Mouse (Mus musculus) hindbrain, postnatal 0 days (tissue): ENCODE data around the gene Mex3d. TPM values are rescaled to one million over a fixed set of nuclear protein-coding genes. Genes with fewer than 3 reads are reported as not detected.

Source experiments
- ATAC-seq: fragments of 200-750 bp; cut with Nextera tagmentation; 2 replicates; pipeline ENCODE4 v1.8.0; 2017; ENCODE audit warnings: mild to moderate bottlenecking, moderate TSS enrichment, moderate library complexity
- DNase-seq: peaks from one replicate; pipeline ENCODE4 v3.0.0-alpha.2; 2015; ENCODE audit warnings: low spot score
- H3K27ac ChIP-seq: fragments of 300-500 bp; sonication (generic); 2 replicates; pipeline ENCODE4 v1.5.1; 2014; ENCODE audit warnings: mild to moderate bottlenecking
- H3K27me3 ChIP-seq: fragments of 300-500 bp; sonication (generic); 2 replicates; pipeline ENCODE4 v1.6.1; 2014; ENCODE audit warnings: low read length, mixed read lengths; ENCODE audit not compliant: insufficient read depth
- H3K36me3 ChIP-seq: fragments of 300-500 bp; sonication (generic); 2 replicates; pipeline ENCODE4 v1.6.1; 2014; ENCODE audit warnings: low read length, mixed read lengths; ENCODE audit not compliant: insufficient read depth
- H3K4me1 ChIP-seq: fragments of 300-500 bp; sonication (generic); 2 replicates; pipeline ENCODE4 v1.6.1; 2014; ENCODE audit warnings: antibody characterized with exemption, low read length, mixed read lengths; ENCODE audit not compliant: insufficient read depth
- H3K4me2 ChIP-seq: fragments of 300-500 bp; sonication (generic); 2 replicates; pipeline ENCODE4 v1.6.1; 2014; ENCODE audit warnings: low read depth, mild to moderate bottlenecking, low read length, moderate library complexity, mixed read lengths
- H3K4me3 ChIP-seq: fragments of 300-500 bp; sonication (generic); 2 replicates; pipeline ENCODE4 v1.5.1; 2014; ENCODE audit warnings: low read length
- H3K9ac ChIP-seq: fragments of 300-500 bp; sonication (generic); replicated peaks from 2 replicates; pipeline ENCODE4 v1.6.1; 2014; ENCODE audit warnings: mild to moderate bottlenecking, low read length, moderate library complexity, mixed read lengths
- H3K9me3 ChIP-seq: fragments of 300-500 bp; sonication (generic); 2 replicates; pipeline ENCODE4 v1.6.1; 2016; ENCODE audit warnings: low read length, mixed read lengths
- CTCF ChIP-seq: IDR thresholded peaks from 2 replicates; pipeline ENCODE4 v1.5.1; 2016; ENCODE audit warnings: antibody characterized with exemption, control low read depth, low read depth
- whole genome bisulfite sequencing: fragments of 180-500 bp; shearing (Covaris S2); extraction: QIAGEN DNeasy Blood & Tissue Kit; methylation state at CpG from one replicate; pipeline ENCODE4 v1.1.7; 2014; 5-methylcytosine and 5-hydroxymethylcytosine counted together
- microRNA-seq, 2 experiments: library from miRNA; unstranded; fragments of <30 nt; microRNA quantifications; one replicate each; pipeline ENCODE4; 2016
- polyA plus RNA-seq: library from polyadenylated mRNA; unstranded; fragments of >200 nt; fragmentation: Nextera tagmentation; extraction: Ambion mirVana; gene quantifications from 2 replicates; pipeline ENCODE4 v1.2.1, GENCODE M21; 2015
- total RNA-seq: library from RNA; depleted of rRNA; stranded (reverse); fragments of >200 nt; gene quantifications from 2 replicates; pipeline ENCODE4 v1.2.3, GENCODE M21; 2014; rRNA removed

The Mex3d gene
- total and polyA plus RNA-seq, 2 experiments from 2014 or later: 14.2 to 129 TPM

DNA sequence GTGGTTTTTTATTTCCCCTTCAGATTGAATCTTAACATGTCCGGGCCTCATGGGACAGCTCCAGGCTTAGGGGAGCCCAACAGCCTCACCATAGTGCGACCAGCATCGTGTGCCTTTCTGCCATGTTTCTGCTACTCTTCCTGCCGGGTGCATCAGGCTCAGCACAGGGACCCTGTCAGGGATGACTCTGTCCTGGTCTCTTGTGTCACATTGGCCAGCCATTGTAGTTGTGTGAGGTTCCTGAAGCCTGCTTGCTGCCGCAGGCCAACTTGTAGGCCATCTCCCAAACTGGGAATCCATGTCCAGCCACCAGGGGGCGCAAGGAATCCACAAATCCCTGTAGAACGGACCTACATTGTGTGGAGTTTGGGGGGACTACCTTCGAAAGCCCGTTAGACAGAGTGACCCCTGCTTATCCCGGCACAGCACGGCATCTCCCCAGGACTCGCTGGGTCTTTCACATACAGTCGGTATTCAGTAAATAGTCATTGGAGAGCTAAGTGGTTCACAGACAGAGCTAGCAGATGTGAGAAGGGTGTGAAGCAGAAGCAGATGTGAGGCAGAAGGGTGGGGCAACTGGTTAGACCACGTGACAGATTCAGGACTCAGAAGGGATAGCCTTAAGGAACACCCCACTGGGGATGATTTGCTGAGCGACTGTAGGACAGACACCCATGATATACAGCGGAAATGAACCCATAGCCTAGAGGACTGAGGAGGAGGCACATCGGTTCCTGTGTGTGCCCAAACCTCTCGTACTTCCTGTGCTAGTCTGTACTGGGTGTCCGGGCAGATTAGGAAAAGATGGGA is 47.3 kb downstream of the Mex3d start:
- H3K4me2 ChIP-seq: no peak overlapping the region
- H3K27me3 ChIP-seq: peaks cover 48% of the 10 kb centered on the region

GRCm38 (mm10) chr10:80336263-80336662 is 51.2 kb downstream of the Mex3d start:
- no peak for DNase-seq

More for the DNA sequence above, 47.3 kb downstream of the Mex3d start:
- peak; percentile 55; the same call in 1 of the 2 replicates for ATAC-seq
- Histone ChIP-seq H3K4me1 (peaks cover 7% of the 10 kb centered on the region; the same call in 1 of the 2 replicates), H3K9ac (no peak overlapping the region), H3K27ac (no peak overlapping the region), H3K9me3 (no peaks in the 10 kb centered on the region), H3K36me3 (no peaks in the 10 kb centered on the region), H3K4me3 (no peak overlapping the region)
- WGBS: 23% methylated on average over 19 of the region's 19 CpGs
- DNase-seq: peak; percentile 90
- TF ChIP-seq CTCF: peak; percentile 97

DNA sequence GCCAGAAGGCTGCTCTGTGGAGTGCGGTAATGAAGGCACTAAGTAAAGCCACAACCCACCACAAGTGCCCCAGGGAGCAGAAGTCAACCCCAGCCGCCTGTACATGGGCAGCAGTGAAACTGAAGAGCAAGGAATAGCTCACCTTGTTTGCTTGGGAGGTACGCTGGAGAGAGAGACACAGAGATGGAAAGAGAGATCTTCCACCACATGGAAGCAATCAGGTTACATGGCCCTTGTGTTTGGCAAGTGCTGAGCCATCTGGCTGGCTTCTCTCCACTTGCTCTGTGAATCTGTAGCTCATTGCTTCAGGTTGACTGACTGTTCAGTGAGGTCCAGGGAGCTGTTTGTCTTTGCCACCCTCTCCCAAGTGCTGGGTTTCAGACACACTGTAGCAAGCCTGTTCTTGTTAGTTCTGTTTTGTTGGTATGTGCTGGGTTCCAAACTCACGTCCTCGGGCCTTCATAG is 54.9 kb downstream of the Mex3d start:
- Histone ChIP-seq H3K9ac (no peak overlapping the region), H3K4me1 (peaks cover 6% of the 10 kb centered on the region)
- WGBS: 72% methylated on average over 5 of the region's 5 CpGs

More at GRCm38 (mm10) chr10:80336263-80336662, 51.2 kb downstream of the Mex3d start:
- Histone ChIP-seq H3K9ac (no peak overlapping the region), H3K4me3 (no peak overlapping the region), H3K27ac (no peak overlapping the region), H3K27me3 (peaks cover 11% of the 10 kb centered on the region), H3K4me1 (no peaks in the 10 kb centered on the region), H3K4me2 (no peak overlapping the region), H3K9me3 (no peaks in the 10 kb centered on the region), H3K36me3 (no peaks in the 10 kb centered on the region)
- no peak for TF ChIP-seq CTCF
- ATAC-seq: no peak
- 91% methylated on average over 12 of the region's 12 CpGs for WGBS

DNA sequence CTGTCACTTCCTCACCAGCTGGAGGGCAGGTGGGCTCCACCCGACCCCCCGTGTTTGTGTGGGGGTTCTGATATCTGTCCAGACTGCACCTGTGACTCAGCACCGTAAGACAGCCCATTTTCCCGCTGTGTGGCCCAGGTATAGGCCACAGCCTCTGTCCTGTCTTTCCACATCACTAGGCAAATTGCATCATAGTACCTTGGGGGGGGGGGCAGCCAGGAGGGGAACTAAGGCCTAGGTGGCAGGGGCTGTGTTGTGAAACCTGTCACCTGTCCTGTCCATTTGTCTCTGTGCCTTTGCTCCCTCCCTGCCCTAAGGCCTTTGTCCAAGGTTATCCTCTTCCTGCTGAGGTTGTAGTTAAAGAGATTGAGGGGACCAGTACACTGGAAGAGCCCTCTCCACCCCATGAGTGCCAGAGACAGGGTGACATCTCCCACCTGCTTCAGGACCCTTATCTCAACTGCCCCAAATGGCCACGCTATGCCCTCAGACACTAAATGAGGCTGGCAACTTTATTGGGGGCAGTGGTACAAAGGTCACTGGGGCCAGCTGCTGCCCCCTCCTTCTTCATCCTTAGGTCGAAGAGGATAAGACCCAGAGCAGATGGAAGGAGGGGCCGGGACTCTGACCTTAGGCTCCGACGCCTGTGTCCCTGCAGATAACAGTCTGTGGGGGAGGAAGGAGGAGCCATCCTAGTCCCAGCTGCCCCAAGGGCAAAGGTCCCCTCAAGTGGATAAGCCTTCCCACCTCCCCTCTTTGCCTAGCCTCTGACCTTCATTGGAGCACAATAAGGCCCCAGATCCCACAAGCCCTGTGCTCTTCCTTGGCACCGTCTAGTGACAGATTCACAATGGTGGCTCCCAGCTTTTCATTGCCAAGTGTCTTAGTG is 55.6 kb downstream of the Mex3d start:
- DNase-seq: peak; percentile 44

More for the DNA sequence above, 54.9 kb downstream of the Mex3d start:
- no peak overlapping the region for H3K4me2 ChIP-seq
- no peaks in the 10 kb centered on the region for H3K27me3 ChIP-seq
- DNase-seq (peak; percentile 54), ATAC-seq (no peak)
- no peak overlapping the region for H3K4me3 ChIP-seq
- H3K36me3 ChIP-seq: no peaks in the 10 kb centered on the region
- peak overlapping the region; percentile 68; the same call in 1 of the 2 replicates for H3K27ac ChIP-seq
- H3K9me3 ChIP-seq: no peaks in the 10 kb centered on the region
- no peak for TF ChIP-seq CTCF

DNA sequence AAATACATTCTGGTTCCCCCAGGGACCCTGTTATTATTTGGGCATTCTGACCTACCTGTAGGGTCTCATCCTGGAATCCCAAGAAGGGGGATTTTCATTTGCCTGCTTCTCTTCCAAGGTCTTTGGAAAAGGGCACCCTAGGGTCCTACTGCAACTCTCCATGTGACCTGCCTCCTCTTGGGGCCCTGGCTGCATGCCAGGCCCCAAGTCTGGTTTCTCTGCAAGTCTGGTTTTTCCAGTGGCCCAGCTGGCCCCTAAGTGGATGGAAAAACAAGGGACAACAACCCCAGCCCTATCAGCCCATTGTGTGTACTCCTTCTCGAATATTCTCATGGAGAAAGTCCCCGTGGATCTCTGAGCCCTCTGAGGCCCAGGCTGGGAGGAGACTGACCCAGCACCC is 56.6 kb downstream of the Mex3d start:
- 72% methylated on average over 2 of the region's 2 CpGs for WGBS
- peak overlapping the region; percentile 74 for H3K4me2 ChIP-seq

More for the DNA sequence above, 55.6 kb downstream of the Mex3d start:
- no peak for ATAC-seq
- Histone ChIP-seq H3K27me3 (no peaks in the 10 kb centered on the region), H3K9me3 (no peaks in the 10 kb centered on the region), H3K4me3 (no peak overlapping the region), H3K4me1 (peaks cover 6% of the 10 kb centered on the region), H3K36me3 (no peaks in the 10 kb centered on the region), H3K27ac (peak overlapping the region; percentile 68; the same call in 1 of the 2 replicates), H3K9ac (no peak overlapping the region), H3K4me2 (no peak overlapping the region)
- 61% methylated on average over 10 of the region's 10 CpGs for WGBS
- TF ChIP-seq CTCF: no peak

More for the DNA sequence above, 56.6 kb downstream of the Mex3d start:
- TF ChIP-seq CTCF: no peak
- no peak overlapping the region for H3K27ac ChIP-seq
- DNase-seq: no peak
- no peaks in the 10 kb centered on the region for H3K36me3 ChIP-seq
- H3K4me3 ChIP-seq: no peak overlapping the region
- H3K9me3 ChIP-seq: no peaks in the 10 kb centered on the region
- H3K4me1 ChIP-seq: peaks cover 6% of the 10 kb centered on the region
- H3K9ac ChIP-seq: no peak overlapping the region
- H3K27me3 ChIP-seq: no peaks in the 10 kb centered on the region
- no peak for ATAC-seq

Small RNA genes within 50 kb of the gene (microRNA-seq; reads per million reads assigned to microRNA genes)
- 0 reads per million in 2 experiments for gene Gm22721

Other genes starting within 250 kb of the Mex3d start
- 273 and 303 TPM in 2 replicates for gene Atp5d, start 249.0 kb downstream of the Mex3d start, total RNA-seq
- 733 and 736 TPM in 2 replicates for gene Atp5d, start 249.0 kb downstream of the Mex3d start, polyA plus RNA-seq
- 270 and 288 TPM in 2 replicates for gene Cbarp, start 246.8 kb downstream of the Mex3d start, total RNA-seq
- gene Cbarp, start 246.8 kb downstream of the Mex3d start, polyA plus RNA-seq: 95.5 and 106 TPM in 2 replicates
- 146 and 172 TPM in 2 replicates for gene Midn, start 239.4 kb downstream of the Mex3d start, total RNA-seq
- gene Midn, start 239.4 kb downstream of the Mex3d start, polyA plus RNA-seq: 14.7 and 15.8 TPM in 2 replicates
- gene Cirbp, start 221.7 kb downstream of the Mex3d start, total RNA-seq: 257 and 261 TPM in 2 replicates
- gene Cirbp, start 221.7 kb downstream of the Mex3d start, polyA plus RNA-seq: 730 and 732 TPM in 2 replicates
- 2.6 and 3.2 TPM in 2 replicates for gene 1600002K03Rik, start 214.7 kb downstream of the Mex3d start, total RNA-seq
- 4.3 and 4.4 TPM in 2 replicates for gene 1600002K03Rik, start 214.7 kb downstream of the Mex3d start, polyA plus RNA-seq
- gene Efna2, start 208.2 kb downstream of the Mex3d start, total RNA-seq: 24.0 and 32.8 TPM in 2 replicates
- gene Efna2, start 208.2 kb downstream of the Mex3d start, polyA plus RNA-seq: 23.2 and 23.8 TPM in 2 replicates
- 41.5 and 49.3 TPM in 2 replicates for gene Mum1, start 161.2 kb downstream of the Mex3d start, total RNA-seq
- 45.8 and 45.9 TPM in 2 replicates for gene Mum1, start 161.2 kb downstream of the Mex3d start, polyA plus RNA-seq
- 246 and 291 TPM in 2 replicates for gene Ndufs7, start 138.5 kb downstream of the Mex3d start, total RNA-seq
- 410 and 430 TPM in 2 replicates for gene Ndufs7, start 138.5 kb downstream of the Mex3d start, polyA plus RNA-seq
- 40.9 and 44.5 TPM in 2 replicates for gene Gamt, start 126.6 kb downstream of the Mex3d start, total RNA-seq
- 32.4 and 35.9 TPM in 2 replicates for gene Gamt, start 126.6 kb downstream of the Mex3d start, polyA plus RNA-seq
- 79.1 and 104 TPM in 2 replicates for gene Dazap1, start 126.2 kb downstream of the Mex3d start, total RNA-seq
- gene Dazap1, start 126.2 kb downstream of the Mex3d start, polyA plus RNA-seq: 38.5 and 39.4 TPM in 2 replicates
- gene Rps15, start 95.2 kb downstream of the Mex3d start, total RNA-seq: 1,031 and 1,483 TPM in 2 replicates
- 676 and 682 TPM in 2 replicates for gene Rps15, start 95.2 kb downstream of the Mex3d start, polyA plus RNA-seq
- gene Apc2, start 91.7 kb downstream of the Mex3d start, total RNA-seq: 358 and 374 TPM in 2 replicates
- 81.3 and 97.6 TPM in 2 replicates for gene Apc2, start 91.7 kb downstream of the Mex3d start, polyA plus RNA-seq
- gene 2310011J03Rik, start 67.1 kb downstream of the Mex3d start, total RNA-seq: 28.9 and 36.0 TPM in 2 replicates
- gene 2310011J03Rik, start 67.1 kb downstream of the Mex3d start, polyA plus RNA-seq: 35.7 and 38.4 TPM in 2 replicates
- gene Pcsk4, start 58.2 kb downstream of the Mex3d start, total RNA-seq: 3.8 and 6.7 TPM in 2 replicates
- 11.0 and 11.8 TPM in 2 replicates for gene Pcsk4, start 58.2 kb downstream of the Mex3d start, polyA plus RNA-seq
- 3.7 TPM in 2 replicates for gene Reep6, start 57.7 kb downstream of the Mex3d start, total RNA-seq
- 5.2 and 5.5 TPM in 2 replicates for gene Reep6, start 57.7 kb downstream of the Mex3d start, polyA plus RNA-seq
- gene Adamtsl5, start 39.2 kb downstream of the Mex3d start, total RNA-seq: 0.18 and 1.0 TPM in 2 replicates
- gene Adamtsl5, start 39.2 kb downstream of the Mex3d start, polyA plus RNA-seq: 0.91 and 1.2 TPM in 2 replicates
- 15.7 and 18.3 TPM in 2 replicates for gene Plk5, start 31.2 kb downstream of the Mex3d start, total RNA-seq
- gene Plk5, start 31.2 kb downstream of the Mex3d start, polyA plus RNA-seq: 8.9 and 9.3 TPM in 2 replicates
- 48.2 and 50.4 TPM in 2 replicates for gene Mbd3, start 11.9 kb upstream of the Mex3d start, total RNA-seq
- gene Mbd3, start 11.9 kb upstream of the Mex3d start, polyA plus RNA-seq: 166 and 175 TPM in 2 replicates
- 369 and 391 TPM in 2 replicates for gene Uqcr11, start 19.2 kb upstream of the Mex3d start, total RNA-seq
- 897 and 981 TPM in 2 replicates for gene Uqcr11, start 19.2 kb upstream of the Mex3d start, polyA plus RNA-seq
- gene Tcf3, start 46.0 kb upstream of the Mex3d start, total RNA-seq: 132 TPM in 2 replicates
- gene Tcf3, start 46.0 kb upstream of the Mex3d start, polyA plus RNA-seq: 36.2 and 36.4 TPM in 2 replicates
- gene Onecut3, start 107.2 kb upstream of the Mex3d start, total RNA-seq: 2.5 and 5.0 TPM in 2 replicates
- 0.57 and 0.74 TPM in 2 replicates for gene Onecut3, start 107.2 kb upstream of the Mex3d start, polyA plus RNA-seq
- 0.61 and 1.1 TPM in 2 replicates for gene Atp8b3, start 151.5 kb upstream of the Mex3d start, total RNA-seq
- gene Atp8b3, start 151.5 kb upstream of the Mex3d start, polyA plus RNA-seq: 0.96 and 1.2 TPM in 2 replicates
- 47.2 and 51.0 TPM in 2 replicates for gene Rexo1, start 173.9 kb upstream of the Mex3d start, total RNA-seq
- gene Rexo1, start 173.9 kb upstream of the Mex3d start, polyA plus RNA-seq: 25.1 and 27.6 TPM in 2 replicates
- 16.6 and 17.0 TPM in 2 replicates for gene Klf16, start 189.7 kb upstream of the Mex3d start, total RNA-seq
- 8.2 and 8.6 TPM in 2 replicates for gene Klf16, start 189.7 kb upstream of the Mex3d start, polyA plus RNA-seq
- 389 and 721 TPM in 2 replicates for gene Abhd17a, start 202.7 kb upstream of the Mex3d start, total RNA-seq
- 159 and 171 TPM in 2 replicates for gene Abhd17a, start 202.7 kb upstream of the Mex3d start, polyA plus RNA-seq
- gene Scamp4, start 215.2 kb upstream of the Mex3d start, total RNA-seq: 39.5 and 43.2 TPM in 2 replicates
- 68.3 and 69.1 TPM in 2 replicates for gene Scamp4, start 215.2 kb upstream of the Mex3d start, polyA plus RNA-seq
- gene Adat3, start 215.2 kb upstream of the Mex3d start, total RNA-seq: 7.3 and 11.4 TPM in 2 replicates
- 3.6 and 4.0 TPM in 2 replicates for gene Adat3, start 215.2 kb upstream of the Mex3d start, polyA plus RNA-seq
- gene Gm49322, start 218.4 kb upstream of the Mex3d start, total RNA-seq: 0.54 and 2.2 TPM in 2 replicates
- 1.1 TPM in 2 replicates for gene Gm49322, start 218.4 kb upstream of the Mex3d start, polyA plus RNA-seq
- 128 and 156 TPM in 2 replicates for gene Csnk1g2, start 235.2 kb upstream of the Mex3d start, total RNA-seq
- 94.3 and 95.5 TPM in 2 replicates for gene Csnk1g2, start 235.2 kb upstream of the Mex3d start, polyA plus RNA-seq